In the genomic region with DNA sequence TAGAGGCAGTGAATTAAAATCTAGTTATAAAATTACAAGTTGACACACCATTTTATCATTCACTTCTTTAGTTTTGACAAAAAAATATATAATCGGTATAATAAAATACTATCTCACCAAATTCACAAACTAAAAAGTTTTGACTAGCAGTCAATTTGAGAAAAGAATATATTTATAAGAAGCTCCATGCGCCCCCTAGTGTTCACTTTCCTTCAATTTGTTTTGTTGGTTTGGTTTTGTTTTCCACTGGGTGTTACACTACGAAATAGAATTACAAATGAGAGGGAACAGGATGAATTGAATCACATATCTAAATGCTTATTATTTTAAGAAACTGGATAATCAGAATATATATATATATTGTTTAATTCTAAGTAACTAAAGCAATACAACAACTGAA, we compare ENCODE assay signal across 9 mouse cellular contexts.
DNase-seq lines count a peak whose midpoint lies in the region; ATAC-seq and TF ChIP-seq lines count a peak whose summit lies in the region.
"Had no signal": no experiment of that assay in that cellular context is flagged by ENCODE, and none has a peak within 500 bp of the region (broad histone marks: within the 10 kb centered on the region; RNA-seq: fewer than 3 reads in every experiment).

No protein-coding gene starts in this region.

- no peak overlapping the region for H3K4me3 ChIP-seq in hindbrain, embryonic 14.5 days (replicated peaks; ENCODE audit: low read length)
- H3K4me3 ChIP-seq in hindbrain, embryonic 13.5 days: no peak overlapping the region
- no peak overlapping the region for H3K4me3 ChIP-seq in limb, embryonic 14.5 days (replicated peaks; ENCODE audit: low read length)
- H3K4me3 ChIP-seq: embryonic facial prominence, embryonic 15.5 days had no signal

- H3K27me3 ChIP-seq in hindbrain, embryonic 14.5 days (ENCODE audit: control insufficient read depth, insufficient read depth, low read length): no peaks in the 10 kb centered on the region
- no peaks in the 10 kb centered on the region for H3K27me3 ChIP-seq in hindbrain, embryonic 13.5 days
- H3K27me3 ChIP-seq in limb, embryonic 14.5 days (ENCODE audit: control insufficient read depth, insufficient read depth, low read length): no peaks in the 10 kb centered on the region
- H3K27me3 ChIP-seq: embryonic facial prominence, embryonic 15.5 days had no signal

- no peaks in the 10 kb centered on the region for H3K9me3 ChIP-seq in hindbrain, embryonic 14.5 days (ENCODE audit: control insufficient read depth, low read length)
- no peaks in the 10 kb centered on the region for H3K9me3 ChIP-seq in hindbrain, embryonic 13.5 days
- no peaks in the 10 kb centered on the region for H3K9me3 ChIP-seq in limb, embryonic 14.5 days (ENCODE audit: control insufficient read depth, low read length)
- H3K9me3 ChIP-seq: embryonic facial prominence, embryonic 15.5 days had no signal

- no peak overlapping the region for H3K4me2 ChIP-seq in hindbrain, embryonic 14.5 days (replicated peaks)
- H3K4me2 ChIP-seq in hindbrain, embryonic 13.5 days: no peak overlapping the region
- H3K4me2 ChIP-seq in limb, embryonic 14.5 days (replicated peaks; ENCODE audit: low read depth, low read length, severe bottlenecking): no peak overlapping the region
- H3K4me2 ChIP-seq: embryonic facial prominence, embryonic 15.5 days had no signal

- WGBS in hindbrain, embryonic 14.5 days: 29% methylated on average over 3 of the region's 3 CpGs
- WGBS in hindbrain, embryonic 13.5 days: 33% methylated on average over 3 of the region's 3 CpGs
- 26% methylated on average over 3 of the region's 3 CpGs for WGBS in limb, embryonic 14.5 days

- H3K9ac ChIP-seq in hindbrain, embryonic 14.5 days: no peak overlapping the region
- H3K9ac ChIP-seq in hindbrain, embryonic 13.5 days: no peak overlapping the region
- no peak overlapping the region for H3K9ac ChIP-seq in limb, embryonic 14.5 days (ENCODE audit: low read depth, low read length, severe bottlenecking)
- H3K9ac ChIP-seq: embryonic facial prominence, embryonic 15.5 days had no signal

- TF ChIP-seq POLR2A in limb, embryonic 14.5 days (IDR thresholded peaks at IDR 0.05; ENCODE audit: borderline replicate concordance, extremely low read depth, insufficient read depth, insufficient read length): no peak

- H3K36me3 ChIP-seq in hindbrain, embryonic 14.5 days (replicated peaks; ENCODE audit: control insufficient read depth, insufficient read depth): no peaks in the 10 kb centered on the region
- no peaks in the 10 kb centered on the region for H3K36me3 ChIP-seq in hindbrain, embryonic 13.5 days
- no peaks in the 10 kb centered on the region for H3K36me3 ChIP-seq in limb, embryonic 14.5 days (ENCODE audit: control insufficient read depth, insufficient read depth, low read length)
- H3K36me3 ChIP-seq: embryonic facial prominence, embryonic 15.5 days had no signal

- DNase-seq in hindbrain, embryonic 14.5 days (ENCODE audit: low spot score): peak; percentile 75
- peak; percentile 47 for DNase-seq in thymus, postnatal 0 days (ENCODE audit: low spot score)
- no peak for DNase-seq in thymus, postnatal 36 days
- peak; percentile 10 for DNase-seq in c-Kit-positive CD71-positive TER-119-positive erythroid progenitor cells, embryonic 14.5 days (ENCODE audit: low spot score)
- peak; percentile 85 for DNase-seq in limb, embryonic 14.5 days (ENCODE audit: low spot score)
- DNase-seq in thymus, postnatal 25 days: peak; percentile 1
- DNase-seq in frontal cortex, postnatal 10 days (ENCODE audit: low spot score in 2 of 2): no peak

- no peaks in the 10 kb centered on the region for H3K4me1 ChIP-seq in hindbrain, embryonic 14.5 days (replicated peaks; ENCODE audit: control insufficient read depth, insufficient read depth, low read length)
- H3K4me1 ChIP-seq in hindbrain, embryonic 13.5 days (replicated peaks): no peaks in the 10 kb centered on the region
- no peaks in the 10 kb centered on the region for H3K4me1 ChIP-seq in limb, embryonic 14.5 days (ENCODE audit: control insufficient read depth, insufficient read depth, low read length)
- H3K4me1 ChIP-seq: embryonic facial prominence, embryonic 15.5 days had no signal

- ATAC-seq in hindbrain, embryonic 14.5 days (ENCODE audit: low FRiP score): no peak
- no peak for ATAC-seq in hindbrain, embryonic 13.5 days (ENCODE audit: low FRiP score)
- ATAC-seq in limb, embryonic 14.5 days (ENCODE audit: low FRiP score, low read depth): no peak

- no peak overlapping the region for H3K27ac ChIP-seq in hindbrain, embryonic 14.5 days
- no peak overlapping the region for H3K27ac ChIP-seq in hindbrain, embryonic 13.5 days
- no peak overlapping the region for H3K27ac ChIP-seq in limb, embryonic 14.5 days (replicated peaks; ENCODE audit: low read depth, low read length)
- H3K27ac ChIP-seq: embryonic facial prominence, embryonic 15.5 days had no signal

Comparison
In these comparisons a context has a peak if more than half of its experiments do, and no peak if none do; other contexts are left out.
1. DNase-seq: peak in hindbrain, embryonic 14.5 days (single experiment), thymus, postnatal 0 days (single experiment), c-Kit-positive CD71-positive TER-119-positive erythroid progenitor cells, embryonic 14.5 days (single experiment), limb, embryonic 14.5 days (single experiment) and thymus, postnatal 25 days (single experiment); none in thymus, postnatal 36 days (0 of 2) and frontal cortex, postnatal 10 days (0 of 2).